Mouse (Mus musculus): ENCODE data around the gene Gm43518. TPM values are rescaled to one million over a fixed set of nuclear protein-coding genes. Genes with fewer than 3 reads are reported as not detected.

The Gm43518 gene
- total RNA-seq, 2 experiments from 2014 or later: 0.52 to 0.77 TPM

- DNase-seq: no peak
Measured at GRCm38 (mm10) chr5:123933957-123934591, 6.9 kb downstream of the Gm43518 start.

GRCm38 (mm10) chr5:123935931-123936330 lies 8.7 kb downstream of the Gm43518 start:
- DNase-seq: no peak

- no peak for DNase-seq
Measured at GRCm38 (mm10) chr5:123938479-123938878, 11.3 kb downstream of the Gm43518 start.

- no peak for DNase-seq
Measured at GRCm38 (mm10) chr5:123946546-123946945, 19.3 kb downstream of the Gm43518 start.

GRCm38 (mm10) chr5:123947041-123947761 lies 20.0 kb downstream of the Gm43518 start:
- no peak for DNase-seq

GRCm38 (mm10) chr5:123952365-123953045 lies 25.3 kb downstream of the Gm43518 start:
- no peak for DNase-seq

GRCm38 (mm10) chr5:123957213-123957612 lies 30.0 kb downstream of the Gm43518 start:
- no peak for DNase-seq

GRCm38 (mm10) chr5:123959018-123959417 lies 31.8 kb downstream of the Gm43518 start:
- no peak for DNase-seq

- DNase-seq: no peak
Measured at GRCm38 (mm10) chr5:123960129-123960528, 32.9 kb downstream of the Gm43518 start.

GRCm38 (mm10) chr5:123961046-123961445 lies 33.8 kb downstream of the Gm43518 start:
- DNase-seq: no peak

GRCm38 (mm10) chr5:123964208-123964607 lies 37.0 kb downstream of the Gm43518 start:
- DNase-seq: no peak

GRCm38 (mm10) chr5:123966759-123967158 lies 39.5 kb downstream of the Gm43518 start:
- DNase-seq: no peak

GRCm38 (mm10) chr5:123968468-123968867 lies 41.2 kb downstream of the Gm43518 start:
- DNase-seq: no peak

GRCm38 (mm10) chr5:123969216-123969615 lies 42.0 kb downstream of the Gm43518 start:
- no peak for DNase-seq

GRCm38 (mm10) chr5:123970576-123970975 lies 43.4 kb downstream of the Gm43518 start:
- no peak for DNase-seq

- DNase-seq: no peak
Measured at GRCm38 (mm10) chr5:123972453-123972852, 45.2 kb downstream of the Gm43518 start.

GRCm38 (mm10) chr5:123973299-123974178 lies 46.3 kb downstream of the Gm43518 start, which contains the start of gene Hip1r:
Gene Hip1r, plus strand, starts transcription at chr5:123973628.
- peak; percentile 68 for DNase-seq

GRCm38 (mm10) chr5:123974179-123974485 lies 46.9 kb downstream of the Gm43518 start:
- no peak for DNase-seq

GRCm38 (mm10) chr5:123974616-123975111 lies 47.4 kb downstream of the Gm43518 start:
- no peak for DNase-seq

- DNase-seq: no peak
Measured at GRCm38 (mm10) chr5:123975668-123976180, 48.5 kb downstream of the Gm43518 start.

- no peak for DNase-seq
Measured at GRCm38 (mm10) chr5:123977231-123977630, 50.0 kb downstream of the Gm43518 start.

GRCm38 (mm10) chr5:123978131-123978530 lies 50.9 kb downstream of the Gm43518 start:
- DNase-seq: no peak

All from gastrocnemius, postnatal 10 days (tissue).